Mouse (Mus musculus): ENCODE data around the gene Pcdh9. TPM values are rescaled to one million over a fixed set of nuclear protein-coding genes. Genes with fewer than 3 reads are reported as not detected.

The Pcdh9 gene
- polyA plus RNA-seq, 1 experiment from 2014 or later: 9.4 TPM

- 62% methylated on average over 2 of the region's 2 CpGs for WGBS
- no peaks in the 10 kb centered on the region for H3K36me3 ChIP-seq (ENCODE audit: insufficient read depth)
Observed at GRCm38 (mm10) chr14:93102755-93103154, 787.7 kb downstream of the Pcdh9 start.

GRCm38 (mm10) chr14:93095081-93095480 lies 795.4 kb downstream of the Pcdh9 start:
- peak; percentile 69 for DNase-seq

More at GRCm38 (mm10) chr14:93102755-93103154, 787.7 kb downstream of the Pcdh9 start:
- Histone ChIP-seq H3K9me3 (ENCODE audit: low read depth, low read length) (no peaks in the 10 kb centered on the region), H3K27ac (ENCODE audit: low read depth) (no peak overlapping the region), H3K4me2 (no peak overlapping the region), H3K4me3 (ENCODE audit: low read depth, low read length) (no peak overlapping the region), H3K27me3 (ENCODE audit: insufficient read depth, low read length) (no peaks in the 10 kb centered on the region), H3K9ac (no peak overlapping the region), H3K4me1 (ENCODE audit: insufficient read depth) (no peaks in the 10 kb centered on the region)
- TF ChIP-seq CTCF (IDR thresholded peaks at IDR 0.05; ENCODE audit: low read depth): no peak
- DNase-seq (no peak), ATAC-seq (ENCODE audit: insufficient read depth) (no peak)

GRCm38 (mm10) chr14:93092806-93093205 lies 797.7 kb downstream of the Pcdh9 start:
- Histone ChIP-seq H3K9ac (no peak overlapping the region), H3K4me3 (ENCODE audit: low read depth, low read length) (no peak overlapping the region), H3K36me3 (ENCODE audit: insufficient read depth) (no peaks in the 10 kb centered on the region), H3K9me3 (ENCODE audit: low read depth, low read length) (no peaks in the 10 kb centered on the region), H3K27me3 (ENCODE audit: insufficient read depth, low read length) (no peaks in the 10 kb centered on the region), H3K4me2 (no peak overlapping the region), H3K4me1 (ENCODE audit: insufficient read depth) (peaks cover 3% of the 10 kb centered on the region; the same call in 1 of the 2 replicates), H3K27ac (ENCODE audit: low read depth) (no peak overlapping the region)
- 36% methylated on average over 4 of the region's 4 CpGs for WGBS
- TF ChIP-seq CTCF (IDR thresholded peaks at IDR 0.05; ENCODE audit: low read depth): no peak
- DNase-seq (no peak), ATAC-seq (ENCODE audit: insufficient read depth) (no peak)

More at GRCm38 (mm10) chr14:93095081-93095480, 795.4 kb downstream of the Pcdh9 start:
- Histone ChIP-seq H3K27me3 (ENCODE audit: insufficient read depth, low read length) (no peaks in the 10 kb centered on the region), H3K4me1 (ENCODE audit: insufficient read depth) (peaks cover 3% of the 10 kb centered on the region; the same call in 1 of the 2 replicates), H3K9ac (no peak overlapping the region), H3K9me3 (ENCODE audit: low read depth, low read length) (no peaks in the 10 kb centered on the region), H3K4me3 (ENCODE audit: low read depth, low read length) (no peak overlapping the region), H3K4me2 (no peak overlapping the region), H3K27ac (ENCODE audit: low read depth) (no peak overlapping the region), H3K36me3 (ENCODE audit: insufficient read depth) (no peaks in the 10 kb centered on the region)
- WGBS: 25% methylated on average over 2 of the region's 2 CpGs
- ATAC-seq (ENCODE audit: insufficient read depth): peak; percentile 83
- no peak for TF ChIP-seq CTCF (IDR thresholded peaks at IDR 0.05; ENCODE audit: low read depth)

GRCm38 (mm10) chr14:93085646-93086045 lies 804.8 kb downstream of the Pcdh9 start:
- ATAC-seq (ENCODE audit: insufficient read depth) (no peak), DNase-seq (no peak)
- 41% methylated on average over 2 of the region's 2 CpGs for WGBS
- Histone ChIP-seq H3K9me3 (ENCODE audit: low read depth, low read length) (no peaks in the 10 kb centered on the region), H3K4me2 (no peak overlapping the region), H3K27ac (ENCODE audit: low read depth) (no peak overlapping the region), H3K4me1 (ENCODE audit: insufficient read depth) (no peaks in the 10 kb centered on the region), H3K27me3 (ENCODE audit: insufficient read depth, low read length) (no peaks in the 10 kb centered on the region), H3K9ac (no peak overlapping the region), H3K4me3 (ENCODE audit: low read depth, low read length) (no peak overlapping the region), H3K36me3 (ENCODE audit: insufficient read depth) (no peaks in the 10 kb centered on the region)
- no peak for TF ChIP-seq CTCF (IDR thresholded peaks at IDR 0.05; ENCODE audit: low read depth)

- ATAC-seq (ENCODE audit: insufficient read depth) (no peak), DNase-seq (no peak)
- WGBS: 52% methylated on average over 2 of the region's 2 CpGs
- Histone ChIP-seq H3K4me2 (no peak overlapping the region), H3K36me3 (ENCODE audit: insufficient read depth) (no peaks in the 10 kb centered on the region), H3K4me1 (ENCODE audit: insufficient read depth) (no peaks in the 10 kb centered on the region), H3K4me3 (ENCODE audit: low read depth, low read length) (no peak overlapping the region), H3K27me3 (ENCODE audit: insufficient read depth, low read length) (no peaks in the 10 kb centered on the region), H3K9me3 (ENCODE audit: low read depth, low read length) (no peaks in the 10 kb centered on the region), H3K27ac (ENCODE audit: low read depth) (no peak overlapping the region), H3K9ac (no peak overlapping the region)
- no peak for TF ChIP-seq CTCF (IDR thresholded peaks at IDR 0.05; ENCODE audit: low read depth)
Observed at GRCm38 (mm10) chr14:93083140-93083539, 807.3 kb downstream of the Pcdh9 start.

GRCm38 (mm10) chr14:93080910-93081309 lies 809.6 kb downstream of the Pcdh9 start:
- H3K27ac ChIP-seq (ENCODE audit: low read depth): no peak overlapping the region
- DNase-seq (no peak), ATAC-seq (ENCODE audit: insufficient read depth) (no peak)
- H3K36me3 ChIP-seq (ENCODE audit: insufficient read depth): no peaks in the 10 kb centered on the region
- no peak overlapping the region for H3K4me2 ChIP-seq
- no peak for TF ChIP-seq CTCF (IDR thresholded peaks at IDR 0.05; ENCODE audit: low read depth)
- H3K9me3 ChIP-seq (ENCODE audit: low read depth, low read length): no peaks in the 10 kb centered on the region
- no peaks in the 10 kb centered on the region for H3K4me1 ChIP-seq (ENCODE audit: insufficient read depth)
- H3K27me3 ChIP-seq (ENCODE audit: insufficient read depth, low read length): no peaks in the 10 kb centered on the region
- no peak overlapping the region for H3K9ac ChIP-seq
- WGBS: 7% methylated on average over 2 of the region's 2 CpGs
- no peak overlapping the region for H3K4me3 ChIP-seq (ENCODE audit: low read depth, low read length)

GRCm38 (mm10) chr14:93075761-93076160 lies 814.7 kb downstream of the Pcdh9 start:
- Histone ChIP-seq H3K4me3 (ENCODE audit: low read depth, low read length) (no peak overlapping the region), H3K9ac (no peak overlapping the region), H3K27me3 (ENCODE audit: insufficient read depth, low read length) (no peaks in the 10 kb centered on the region), H3K4me1 (ENCODE audit: insufficient read depth) (no peaks in the 10 kb centered on the region), H3K9me3 (ENCODE audit: low read depth, low read length) (no peaks in the 10 kb centered on the region), H3K36me3 (ENCODE audit: insufficient read depth) (no peaks in the 10 kb centered on the region), H3K27ac (ENCODE audit: low read depth) (no peak overlapping the region), H3K4me2 (no peak overlapping the region)
- ATAC-seq (ENCODE audit: insufficient read depth): no peak
- WGBS: 32% methylated on average over 2 of the region's 2 CpGs
- peak; percentile 18 for DNase-seq
- no peak for TF ChIP-seq CTCF (IDR thresholded peaks at IDR 0.05; ENCODE audit: low read depth)

- no peaks in the 10 kb centered on the region for H3K9me3 ChIP-seq (ENCODE audit: low read depth, low read length)
- H3K27me3 ChIP-seq (ENCODE audit: insufficient read depth, low read length): no peaks in the 10 kb centered on the region
- no peak overlapping the region for H3K9ac ChIP-seq
- ATAC-seq (ENCODE audit: insufficient read depth): peak; percentile 37; the same call in 1 of the 2 replicates
- 48% methylated on average over 5 of the region's 5 CpGs for WGBS
- no peak overlapping the region for H3K27ac ChIP-seq (ENCODE audit: low read depth)
- H3K36me3 ChIP-seq (ENCODE audit: insufficient read depth): no peaks in the 10 kb centered on the region
- no peak overlapping the region for H3K4me3 ChIP-seq (ENCODE audit: low read depth, low read length)
- no peak for TF ChIP-seq CTCF (IDR thresholded peaks at IDR 0.05; ENCODE audit: low read depth)
- no peak overlapping the region for H3K4me2 ChIP-seq
- peak; percentile 67 for DNase-seq
- peaks cover 6% of the 10 kb centered on the region; the same call in 1 of the 2 replicates for H3K4me1 ChIP-seq (ENCODE audit: insufficient read depth)
Observed at GRCm38 (mm10) chr14:93072346-93072745, 818.1 kb downstream of the Pcdh9 start.
